Mouse (Mus musculus): ENCODE measurements around the gene Sult1b1.
"Not testable (repeated sequence)": the region's sequence is repeated elsewhere in the genome, so short reads cannot be mapped to it uniquely, and the experiment has no call there.

Sult1b1 gene

DNA sequence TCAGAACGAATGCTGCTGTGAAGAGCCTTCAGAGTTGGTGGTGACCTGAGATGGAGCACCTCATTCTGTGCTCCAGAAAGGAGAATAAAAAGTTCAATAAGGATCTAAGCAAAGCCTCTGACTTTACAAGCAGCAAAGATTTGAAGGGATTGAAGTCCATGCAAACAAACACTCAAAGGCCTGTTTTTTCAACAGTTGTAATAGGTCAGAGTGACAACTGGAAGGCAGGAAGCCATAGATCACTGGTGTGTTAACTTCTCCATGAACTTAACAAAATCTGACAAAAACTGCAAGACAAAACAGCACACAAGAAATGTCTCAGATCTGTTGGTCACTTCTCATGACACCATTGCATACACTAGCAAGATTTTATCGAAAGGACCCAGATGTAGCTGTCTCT, at the start of gene Sult1b1:
Gene Sult1b1 (minus strand): TSS at position 85 of the 400 bp plus-strand sequence.
- DNase-seq, result no peak

DNA sequence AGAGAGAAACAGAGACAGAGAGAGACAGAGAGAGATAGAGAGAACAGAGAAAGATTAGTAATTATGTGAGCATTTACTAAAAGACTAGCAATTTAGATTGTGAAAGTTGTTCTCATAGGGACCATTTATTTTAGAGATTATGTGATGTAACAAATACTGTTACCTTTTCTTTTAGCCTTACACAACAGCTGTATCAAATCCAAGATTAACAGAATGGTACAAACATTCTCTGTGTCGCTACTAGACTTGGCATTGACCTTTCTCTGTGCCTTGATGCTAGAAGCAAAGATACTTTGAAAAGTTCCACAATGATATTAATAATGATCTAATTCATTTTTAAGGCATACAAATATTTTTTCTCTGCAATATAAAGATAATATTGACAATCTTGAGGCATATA, 42.4 kb upstream of the Sult1b1 start:
- DNase-seq, result no peak

DNA sequence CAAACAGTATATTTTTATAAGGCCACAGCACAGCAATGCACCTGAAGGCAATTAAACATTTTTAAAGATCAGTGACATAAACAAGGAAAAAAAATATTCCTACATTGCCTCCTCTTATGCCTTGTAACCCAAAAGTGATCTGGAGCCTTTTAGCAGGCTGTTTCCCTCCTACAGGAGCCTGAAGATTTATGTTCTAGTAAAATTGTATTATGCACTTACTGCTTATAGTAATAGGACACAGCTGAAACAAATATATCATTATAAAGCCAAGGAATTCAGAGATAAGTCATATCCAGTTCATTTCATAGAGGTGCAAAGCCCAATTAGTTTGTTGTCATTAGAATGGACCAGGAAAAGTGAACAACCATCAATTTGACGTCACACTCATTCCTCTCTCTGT, 36.2 kb upstream of the Sult1b1 start:
- no peak for DNase-seq

DNA sequence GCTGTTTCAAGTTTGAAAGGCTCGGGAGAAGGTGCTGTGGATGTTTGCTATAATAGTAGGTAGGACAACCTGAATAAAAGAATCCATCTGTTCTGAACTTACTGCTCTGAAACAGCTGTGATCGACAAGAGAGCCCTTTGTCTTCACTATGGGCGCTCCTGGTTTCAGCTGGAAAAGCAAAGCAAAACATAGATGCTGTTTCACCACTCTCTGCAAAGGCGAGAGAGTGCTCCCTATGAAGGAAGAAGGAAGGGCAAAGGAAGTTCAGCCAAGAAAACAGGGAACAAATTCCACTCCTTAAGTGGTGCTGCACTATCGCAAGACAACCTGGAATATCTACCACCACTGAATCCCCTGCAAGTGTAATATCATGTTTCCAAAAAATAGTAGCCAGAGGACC, 35.5 kb upstream of the Sult1b1 start:
- no peak for DNase-seq

DNA sequence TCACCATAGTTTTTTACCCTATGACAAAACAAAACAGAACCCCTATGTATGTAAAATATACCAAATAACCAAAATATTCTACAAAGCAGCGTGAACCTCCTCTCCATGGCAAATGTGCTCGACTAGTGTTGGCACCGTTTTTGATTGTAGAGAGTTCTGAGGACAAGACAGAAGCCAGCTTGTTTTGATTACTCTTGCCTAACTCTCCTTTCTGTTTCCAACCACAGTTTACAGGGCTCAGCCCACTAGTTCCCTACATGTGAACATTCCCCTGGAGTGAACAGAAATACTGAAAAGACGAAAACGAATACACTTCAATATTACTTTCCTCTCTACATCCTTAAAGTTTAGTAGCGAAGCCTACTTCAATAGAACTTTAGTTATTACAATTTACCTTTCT, 34.8 kb upstream of the Sult1b1 start:
- DNase-seq, result no peak

DNA sequence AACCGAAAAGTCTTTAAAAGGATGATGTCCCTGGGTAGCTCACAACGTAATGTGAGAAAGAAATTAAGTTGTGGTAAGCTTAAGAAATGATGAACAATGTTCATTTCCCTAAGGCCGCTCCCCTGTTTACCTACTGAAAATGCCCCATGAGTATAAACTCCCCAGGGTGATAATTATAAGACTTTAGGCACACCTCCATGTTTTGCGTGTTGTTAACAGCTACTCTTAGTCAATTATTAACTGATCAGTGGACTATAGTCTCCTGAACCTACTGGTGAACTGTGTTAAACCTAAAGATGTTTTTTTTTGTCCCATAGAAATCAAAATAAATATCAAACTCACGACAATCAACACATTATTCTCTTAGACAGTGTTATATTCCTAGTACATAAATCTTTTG, 30.9 kb upstream of the Sult1b1 start, which contains the start of gene Sult1d1:
Gene Sult1d1 (minus strand): TSS at position 183 of the 400 bp plus-strand sequence.
- DNase-seq, result no peak

DNA sequence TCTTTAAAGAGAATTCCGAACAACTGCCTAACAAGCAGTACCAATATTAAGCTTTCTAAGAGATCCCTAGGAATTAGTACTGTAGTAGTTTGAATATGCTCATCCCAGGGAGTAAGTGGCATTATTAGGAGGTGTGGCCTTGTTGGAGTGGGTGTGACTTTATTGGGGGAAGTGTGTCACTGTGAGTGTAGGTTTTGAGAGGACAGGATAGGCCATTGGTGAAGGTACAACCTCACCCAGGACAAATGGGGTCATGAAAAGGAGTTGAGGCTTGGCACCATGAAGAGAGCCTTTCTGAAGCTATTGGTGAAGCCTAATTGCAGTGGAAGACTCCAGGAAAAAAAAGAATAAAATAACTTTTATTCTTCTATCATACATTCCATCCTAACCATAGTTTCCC, 29.3 kb upstream of the Sult1b1 start:
- no peak for DNase-seq

DNA sequence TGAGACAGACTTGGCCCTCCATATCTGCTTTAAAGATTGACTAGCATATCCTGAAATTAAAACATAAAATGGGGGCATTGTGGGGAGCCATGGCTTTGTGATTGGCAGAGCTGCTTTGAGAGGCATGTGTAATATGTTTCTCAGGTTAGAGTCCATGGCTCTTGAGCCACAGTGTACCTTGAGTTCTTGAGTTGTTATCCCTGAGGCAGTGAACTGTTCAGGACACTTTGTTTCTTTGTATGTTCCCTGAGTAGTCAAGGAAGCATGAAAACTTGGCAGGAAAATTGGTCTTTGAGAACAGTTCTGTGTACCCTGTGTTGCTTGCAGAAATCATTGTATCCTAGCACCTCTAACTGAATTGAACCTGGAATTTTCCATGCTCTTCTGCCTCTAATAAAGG, 25.0 kb upstream of the Sult1b1 start:
- no peak for DNase-seq

DNA sequence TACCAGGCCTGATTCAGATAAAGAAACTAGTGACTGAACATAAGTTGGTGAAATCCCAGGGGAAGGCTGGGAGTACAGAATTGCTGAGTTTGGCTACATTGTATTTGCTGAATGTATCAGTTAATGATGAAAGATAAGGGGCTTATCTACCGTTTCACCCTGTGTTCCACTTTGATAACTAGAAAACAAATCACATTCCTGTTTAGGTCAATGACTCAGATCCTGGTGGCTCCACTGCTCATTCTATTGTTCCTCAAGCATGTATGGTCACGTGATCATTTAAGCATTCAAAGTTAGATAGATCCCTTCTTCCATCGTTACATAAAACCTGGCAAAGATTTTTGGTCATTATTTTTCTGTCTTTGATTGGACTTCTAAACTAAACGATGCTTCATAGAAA, 24.5 kb upstream of the Sult1b1 start:
- no peak for DNase-seq

DNA sequence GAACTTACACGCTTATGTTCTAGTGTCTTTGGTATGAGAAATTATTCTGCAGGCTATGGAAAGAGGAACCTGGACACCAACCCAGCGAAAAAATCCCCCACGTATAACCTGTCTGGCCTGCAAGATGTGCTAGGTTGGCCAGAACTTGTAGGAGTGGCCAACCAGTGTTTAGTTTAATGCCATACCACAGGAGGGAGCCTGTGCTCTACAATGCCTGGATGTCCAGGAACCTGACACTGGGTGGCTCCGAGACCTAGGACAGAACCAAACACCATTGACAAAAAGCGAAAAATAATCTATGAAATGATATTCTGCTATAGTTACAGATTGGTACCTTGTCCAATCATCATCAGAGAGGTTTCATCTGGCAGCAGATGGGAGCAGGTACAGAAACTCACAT, 22.1 kb upstream of the Sult1b1 start:
- no peak for DNase-seq

DNA sequence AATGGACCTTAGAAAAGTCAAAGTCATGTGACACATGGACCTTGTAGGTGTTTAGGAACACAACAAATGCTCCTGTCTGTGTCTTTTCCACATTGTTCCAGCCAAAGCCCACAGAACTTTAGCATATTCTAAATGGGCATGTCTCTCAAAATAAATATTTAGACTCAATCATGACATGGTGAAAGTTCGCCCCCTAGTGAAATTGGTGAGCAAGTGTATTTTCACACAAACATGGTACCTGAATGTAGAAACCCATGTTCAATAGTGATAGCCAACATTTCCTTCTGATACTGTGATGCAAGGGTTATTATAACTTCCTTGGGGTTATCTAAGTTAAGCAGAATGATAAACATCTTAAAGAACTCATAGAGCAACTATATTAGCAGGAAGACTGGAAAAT, 12.9 kb upstream of the Sult1b1 start:
- DNase-seq, result no peak

DNA sequence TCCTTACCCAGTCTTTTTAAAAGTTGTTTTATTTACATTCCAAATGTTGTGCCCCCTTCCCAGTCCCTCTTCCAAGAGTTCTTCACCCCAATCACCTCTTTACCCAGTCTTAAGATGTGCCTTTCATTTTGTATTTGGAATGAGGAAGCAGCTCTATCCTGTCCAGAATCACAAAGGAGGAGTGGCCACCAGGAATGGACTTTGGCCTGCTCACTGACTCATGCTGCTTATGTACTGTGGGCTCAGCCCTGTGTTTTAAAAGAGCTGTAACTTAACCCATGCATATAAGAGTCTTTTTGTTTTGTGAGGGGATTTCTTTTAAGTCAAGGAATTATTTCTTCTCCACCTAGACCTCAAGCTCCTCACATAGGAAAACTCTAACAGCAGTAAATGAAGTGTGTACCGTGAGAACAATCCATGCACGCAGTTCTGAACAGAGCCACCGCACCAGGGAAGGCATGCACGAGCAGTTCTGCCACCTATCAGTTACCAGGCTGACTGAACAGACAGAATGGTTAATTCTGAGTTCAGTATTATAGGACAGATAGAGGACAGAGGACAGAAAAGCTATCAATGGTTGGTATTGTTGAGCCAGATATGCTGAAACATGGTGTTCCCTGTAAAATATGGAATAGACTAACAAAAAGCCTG, 1.9 kb downstream of the Sult1b1 start:
- DNase-seq, result no peak

DNA sequence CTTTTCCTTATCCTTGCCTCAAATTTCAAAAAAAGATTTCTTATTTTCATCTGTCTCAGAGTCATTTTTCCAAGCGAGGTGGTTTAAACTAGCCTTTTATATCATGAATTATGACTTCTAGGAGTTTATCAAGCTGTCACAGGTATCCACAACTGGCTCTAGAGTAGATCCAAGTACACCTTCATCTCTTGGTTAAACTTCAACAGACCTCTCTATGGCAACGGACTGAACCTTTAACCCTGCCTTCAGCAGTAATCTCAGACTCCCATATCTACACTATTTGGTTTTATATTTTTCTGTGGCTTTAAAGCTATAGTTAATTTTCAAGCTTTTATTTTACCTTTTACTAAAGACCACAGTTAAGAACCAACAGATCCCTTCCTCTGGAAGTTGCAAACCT, 5.7 kb downstream of the Sult1b1 start:
- no peak for DNase-seq

DNA sequence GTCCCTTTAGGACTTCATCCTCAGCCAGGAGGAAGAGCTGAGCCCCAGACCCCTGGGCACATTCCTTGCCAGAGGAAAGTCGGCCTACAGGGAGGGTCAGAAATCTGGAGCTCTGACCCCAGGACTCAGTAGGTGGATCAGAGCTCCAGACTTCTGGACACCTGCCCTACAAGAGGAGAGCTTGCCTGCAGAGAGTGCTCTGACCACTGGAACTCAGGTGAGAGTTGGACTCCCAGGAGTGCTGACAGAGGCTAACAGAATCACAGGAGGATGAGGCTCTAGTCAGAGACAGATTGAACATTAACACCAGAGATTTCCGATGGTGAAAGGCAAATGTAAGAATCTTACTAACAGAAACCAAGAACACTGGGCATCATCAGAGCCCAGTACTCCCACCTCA, 14.4 kb downstream of the Sult1b1 start:
- not testable (repeated sequence) for DNase-seq

DNA sequence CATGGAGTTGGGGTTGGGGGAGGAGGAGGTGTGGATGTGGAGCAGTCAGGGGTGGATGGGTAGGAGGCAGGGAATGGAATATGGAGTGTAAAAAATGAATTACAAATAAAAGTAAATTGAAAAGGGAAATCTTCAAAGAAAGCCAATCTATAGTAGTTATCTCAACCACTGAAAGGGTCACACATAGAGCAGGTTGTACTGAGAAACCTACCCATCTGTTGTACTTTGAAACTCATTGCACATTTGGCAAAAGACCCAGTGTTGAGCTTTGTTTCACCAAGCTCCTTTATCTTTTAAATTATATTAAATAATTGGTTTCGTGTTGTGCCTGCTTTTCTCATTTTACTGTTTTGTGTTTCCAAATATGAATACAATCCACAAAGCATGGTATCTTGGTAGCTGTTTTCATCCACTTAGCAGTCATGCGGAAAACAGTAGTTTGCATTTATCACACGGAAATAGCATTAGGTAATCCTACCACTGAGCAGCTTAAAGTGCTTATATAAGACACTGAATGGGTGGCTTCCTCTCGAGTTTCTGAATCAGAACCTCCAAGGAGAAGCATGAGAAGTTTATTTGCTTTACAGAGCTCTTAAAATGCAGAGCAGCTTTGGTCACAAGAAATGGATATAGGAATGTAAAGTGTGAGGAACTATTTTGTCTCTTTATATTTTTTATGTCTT, 32.1 kb downstream of the Sult1b1 start:
- DNase-seq, result no peak

DNA sequence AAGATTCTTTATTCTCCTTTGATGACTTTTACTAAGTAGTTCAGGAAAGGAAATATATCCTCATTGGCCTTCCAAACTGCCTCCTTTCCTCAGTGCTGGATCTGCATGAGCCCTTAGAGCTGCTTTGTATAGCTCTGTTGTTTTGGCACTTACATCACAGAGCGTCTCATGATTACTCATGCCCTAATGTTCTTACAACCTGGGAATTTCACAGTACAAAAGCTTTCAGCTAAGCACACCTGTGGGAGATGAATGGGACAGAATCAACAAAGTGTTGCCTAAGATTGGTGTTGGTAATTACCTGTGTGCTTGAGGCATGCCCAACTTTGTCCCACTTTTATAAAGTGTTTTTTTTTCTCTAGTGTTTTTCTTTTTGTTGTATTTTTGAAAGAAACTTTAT, 35.3 kb downstream of the Sult1b1 start:
- no peak for DNase-seq

DNA sequence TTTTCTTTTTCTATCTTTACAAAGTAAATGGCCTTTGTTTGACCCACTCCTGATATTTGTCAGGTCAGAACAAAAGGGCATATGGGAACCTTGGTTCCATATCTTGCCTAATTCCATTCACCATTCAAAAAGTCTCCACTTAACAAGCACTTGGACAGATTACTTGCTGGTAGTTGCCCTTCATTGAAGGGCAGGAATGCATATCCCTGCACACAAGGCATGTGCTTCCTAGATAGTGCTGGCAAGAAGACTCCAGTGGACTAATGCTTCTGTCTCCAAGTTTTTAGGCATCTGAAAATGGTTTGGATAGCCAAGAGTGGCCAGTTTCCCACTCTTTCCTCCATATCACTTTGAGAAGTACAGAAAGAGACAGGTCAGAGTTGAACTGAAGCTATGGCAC, 38.7 kb downstream of the Sult1b1 start:
- DNase-seq, result no peak

DNA sequence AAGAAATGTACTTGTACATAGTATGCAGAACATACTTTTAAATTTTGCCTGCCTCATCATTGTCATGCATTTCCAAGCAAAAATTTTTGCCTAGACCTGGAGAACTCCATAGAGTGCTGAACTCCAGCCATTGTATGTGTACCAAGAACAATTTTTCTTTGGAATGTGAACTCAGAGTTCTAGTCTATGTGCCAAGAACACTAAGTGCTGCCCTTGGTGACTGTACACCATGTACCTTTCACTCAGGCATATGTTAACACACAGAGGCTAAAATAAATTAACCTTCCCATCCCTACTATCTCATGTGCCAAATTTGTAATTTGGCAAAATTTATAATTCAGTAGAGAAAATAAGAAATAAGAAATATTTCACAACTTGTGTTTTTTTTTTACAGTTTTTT, 39.1 kb downstream of the Sult1b1 start:
- no peak for DNase-seq

DNA sequence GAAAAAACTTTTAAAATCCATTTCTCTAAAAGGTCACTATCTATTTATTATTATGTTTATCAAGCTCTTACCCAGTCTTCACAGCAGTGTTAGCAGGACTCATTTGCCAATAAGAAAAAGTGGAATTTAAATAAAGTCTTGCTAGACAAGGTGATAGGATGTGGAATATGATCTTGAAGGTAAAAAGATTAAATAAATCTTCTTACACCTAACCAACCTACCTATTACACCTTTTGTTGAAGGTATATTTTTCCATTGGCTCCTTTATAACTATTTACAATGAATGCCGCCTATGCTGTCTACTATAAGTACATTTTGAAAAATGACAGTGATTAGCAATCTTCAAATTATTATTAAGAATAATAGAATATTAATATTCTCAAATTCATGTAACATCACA, 47.2 kb downstream of the Sult1b1 start, which contains the start of gene Ugt2a1:
Gene Ugt2a1 (minus strand): TSS at position 101 of the 400 bp plus-strand sequence.
- no peak for DNase-seq

DNA sequence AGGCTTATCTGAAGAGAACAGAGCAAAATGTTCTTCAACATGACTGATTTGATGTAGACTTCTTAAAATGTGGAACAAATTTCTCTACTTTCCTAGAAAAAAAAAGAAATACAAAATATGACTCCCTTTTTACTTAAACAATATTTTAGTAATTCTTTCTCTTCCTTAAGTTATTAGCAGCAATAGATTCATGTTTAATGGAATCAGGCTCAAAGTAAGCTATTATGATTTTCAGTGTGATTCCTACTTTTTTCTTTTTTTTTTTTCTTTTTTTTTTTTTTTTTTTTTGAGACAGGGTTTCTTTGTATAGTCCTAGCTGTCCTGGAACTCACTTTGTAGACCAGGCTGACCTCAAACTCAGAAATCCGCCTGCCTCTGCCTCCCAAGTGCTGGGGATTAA, 51.3 kb downstream of the Sult1b1 start, which contains the start of gene Gm43638:
Gene Gm43638 (minus strand): TSS at position 101 of the 400 bp plus-strand sequence.
- DNase-seq, result not testable (repeated sequence)

DNA sequence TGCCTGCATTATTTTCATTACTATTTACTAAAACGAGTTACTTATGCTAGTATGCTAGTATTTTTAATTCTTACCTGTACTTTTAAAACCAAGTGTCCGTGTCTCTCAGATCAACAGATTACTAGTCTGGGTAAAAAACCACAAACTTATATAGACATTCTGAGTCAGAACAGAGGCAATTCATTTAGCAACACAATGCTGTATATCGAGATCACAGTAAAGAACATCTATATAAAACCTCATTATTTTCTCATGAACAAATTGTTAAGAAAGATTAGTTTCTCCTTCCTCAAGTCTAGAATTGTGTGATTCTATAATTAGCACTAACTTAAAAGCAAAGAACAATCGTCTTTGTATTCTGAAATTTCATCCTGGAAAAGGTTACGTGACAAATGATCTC, 55.8 kb downstream of the Sult1b1 start, which contains the start of gene Ugt2a2:
Gene Ugt2a2 (minus strand): TSS at position 101 of the 400 bp plus-strand sequence.
- no peak for DNase-seq

All from retina, postnatal 1 day (tissue).